Mouse (Mus musculus) liver, embryonic 14.5 days (tissue): ENCODE results near the gene Dennd1a.

Experiments used
- CTCF ChIP-seq: IDR thresholded peaks from 2 replicates; pipeline ENCODE4 v1.5.1; 2016; ENCODE audit warnings: antibody characterized with exemption, low read depth, control low read depth
- EP300 ChIP-seq: IDR thresholded peaks from 2 replicates; pipeline ENCODE4 v1.6.1; 2016; ENCODE audit warnings: antibody characterized with exemption, low read depth

- TF ChIP-seq EP300: no peak
- TF ChIP-seq CTCF: 0 out of 2 replicates have a peak, but pooled peaks have one; percentile 1
Observed at GRCm38 (mm10) chr2:38286733-38287551, at the start of gene Dennd1a.
